Mouse (Mus musculus) right cerebral cortex, postnatal 25 days (tissue): ENCODE measurements around the gene Ptprm.

Source experiments
- DNase-seq: peaks from one replicate; pipeline ENCODE4 v3.0.0; 2022

The Ptprm gene

GRCm38 (mm10) chr17:67054202-67054601, 300.1 kb downstream of the Ptprm start:
- no peak for DNase-seq

GRCm38 (mm10) chr17:67052624-67053314, 301.5 kb downstream of the Ptprm start:
- no peak for DNase-seq

- no peak for DNase-seq
These were observed 306.6 kb downstream of the Ptprm start for GRCm38 (mm10) chr17:67047697-67048096.

- DNase-seq, result no peak
These were observed 315.7 kb downstream of the Ptprm start for GRCm38 (mm10) chr17:67038558-67038957.

GRCm38 (mm10) chr17:67033547-67033946, 320.7 kb downstream of the Ptprm start:
- DNase-seq, result no peak

- no peak for DNase-seq
These were observed 322.2 kb downstream of the Ptprm start for GRCm38 (mm10) chr17:67032021-67032420.

GRCm38 (mm10) chr17:67031341-67031740, 322.9 kb downstream of the Ptprm start:
- no peak for DNase-seq

GRCm38 (mm10) chr17:67027274-67027673, 327.0 kb downstream of the Ptprm start:
- DNase-seq, result no peak

- no peak for DNase-seq
These were observed 337.8 kb downstream of the Ptprm start for GRCm38 (mm10) chr17:67016501-67016900.

- DNase-seq, result peak; percentile 41
These were observed 341.0 kb downstream of the Ptprm start for GRCm38 (mm10) chr17:67013217-67013616.

GRCm38 (mm10) chr17:67011836-67012583, 342.2 kb downstream of the Ptprm start:
- peak; percentile 73 for DNase-seq

- no peak for DNase-seq
These were observed 344.1 kb downstream of the Ptprm start for GRCm38 (mm10) chr17:67010136-67010535.

GRCm38 (mm10) chr17:67008137-67008536, 346.1 kb downstream of the Ptprm start:
- no peak for DNase-seq

- DNase-seq, result peak; percentile 79
These were observed 347.4 kb downstream of the Ptprm start for GRCm38 (mm10) chr17:67006740-67007385.

GRCm38 (mm10) chr17:66996882-66997281, 357.4 kb downstream of the Ptprm start:
- DNase-seq, result no peak

- no peak for DNase-seq
These were observed 358.2 kb downstream of the Ptprm start for GRCm38 (mm10) chr17:66996016-66996415.

GRCm38 (mm10) chr17:66991815-66992214, 362.4 kb downstream of the Ptprm start:
- DNase-seq, result no peak

- DNase-seq, result no peak
These were observed 363.5 kb downstream of the Ptprm start for GRCm38 (mm10) chr17:66990761-66991160.

- DNase-seq, result no peak
These were observed 366.2 kb downstream of the Ptprm start for GRCm38 (mm10) chr17:66988014-66988413.

- no peak for DNase-seq
These were observed 372.6 kb downstream of the Ptprm start for GRCm38 (mm10) chr17:66981649-66982048.

- no peak for DNase-seq
These were observed 374.3 kb downstream of the Ptprm start for GRCm38 (mm10) chr17:66979971-66980370.

GRCm38 (mm10) chr17:66976490-66976889, 377.8 kb downstream of the Ptprm start:
- no peak for DNase-seq

- peak; percentile 31 for DNase-seq
These were observed 381.3 kb downstream of the Ptprm start for GRCm38 (mm10) chr17:66972976-66973375.

GRCm38 (mm10) chr17:66960986-66961385, 393.3 kb downstream of the Ptprm start:
- DNase-seq, result no peak
